Mouse (Mus musculus): ENCODE measurements at regions not wholly inside any gene's neighbourhood (a gene's known extent, or its start where the extent isn't known, plus 50 kb on each side); places are given as distances from the start of the nearest gene placed in this dataset.
A peak's percentile ranks its signal among the peaks of the same experiment; 100 is the strongest.

GRCm38 (mm10) chr13:44346636-44347035 lies 382.6 kb upstream of the Jarid2 start:
- no peak for DNase-seq (ENCODE audit: low read depth)

DNA sequence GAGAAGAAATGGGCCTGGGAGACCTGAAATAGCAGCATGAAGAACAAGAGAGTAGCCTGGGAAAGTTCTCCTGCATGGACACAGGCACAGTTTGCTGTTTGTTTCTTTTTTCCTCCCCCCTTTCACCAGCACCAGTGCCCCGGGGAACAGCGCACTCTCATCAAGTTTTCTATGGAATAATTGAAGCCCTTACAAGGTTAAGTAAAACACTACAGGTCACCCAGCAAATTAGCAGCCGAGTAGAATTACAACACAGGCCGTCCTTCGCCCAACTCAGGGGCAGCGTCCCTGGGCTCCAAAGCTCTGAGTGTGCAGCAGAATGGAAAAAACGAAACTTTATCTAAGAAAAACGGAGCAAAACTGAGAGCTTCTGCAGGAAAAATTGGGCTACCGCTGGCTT lies 381.6 kb upstream of the Jarid2 start:
- DNase-seq (ENCODE audit: low read depth), result no peak

- DNase-seq (ENCODE audit: low read depth), result no peak
These were observed 375.4 kb upstream of the Jarid2 start for GRCm38 (mm10) chr13:44353899-44354298.

- no peak for DNase-seq (ENCODE audit: low read depth)
These were observed 373.5 kb upstream of the Jarid2 start for GRCm38 (mm10) chr13:44355771-44356221.

GRCm38 (mm10) chr13:44356981-44357380 lies 372.3 kb upstream of the Jarid2 start:
- no peak for DNase-seq (ENCODE audit: low read depth)

- DNase-seq (ENCODE audit: low read depth), result no peak
These were observed 369.9 kb upstream of the Jarid2 start for GRCm38 (mm10) chr13:44359344-44359743.

GRCm38 (mm10) chr13:44360016-44360415 lies 369.3 kb upstream of the Jarid2 start:
- peak; percentile 45 for DNase-seq (ENCODE audit: low read depth)

DNA sequence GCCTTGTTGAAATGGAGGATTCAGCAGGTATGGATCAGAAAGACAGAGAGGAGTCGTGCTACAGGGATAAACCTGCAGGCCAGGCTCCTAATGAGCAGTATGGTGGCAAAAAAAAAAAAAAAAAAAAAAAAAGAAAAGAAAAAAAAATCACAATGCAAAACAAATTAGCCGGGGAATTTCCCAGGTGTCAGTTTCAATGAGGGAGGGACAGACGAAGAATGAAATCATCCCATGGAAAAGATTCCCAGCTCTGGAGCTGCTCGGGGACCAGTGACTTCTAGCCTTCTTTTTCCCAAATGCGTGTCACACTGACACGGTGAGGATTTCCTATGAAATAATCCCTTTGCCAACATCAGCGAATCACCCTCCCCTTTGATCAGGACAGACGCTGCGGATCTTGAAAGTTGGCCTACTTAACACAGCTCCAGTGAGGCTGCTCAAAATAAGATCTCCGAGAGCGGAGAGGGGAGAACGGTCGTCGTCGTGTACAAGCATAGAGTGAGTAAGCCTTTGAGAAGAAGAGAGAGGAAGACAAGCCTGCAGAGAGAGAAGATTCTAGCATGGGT lies 368.5 kb upstream of the Jarid2 start:
- no peak for DNase-seq (ENCODE audit: low read depth)

GRCm38 (mm10) chr13:44362293-44363005 lies 366.8 kb upstream of the Jarid2 start:
- DNase-seq (ENCODE audit: low read depth), result no peak

GRCm38 (mm10) chr13:44363016-44363415 lies 366.3 kb upstream of the Jarid2 start:
- no peak for DNase-seq (ENCODE audit: low read depth)

DNA sequence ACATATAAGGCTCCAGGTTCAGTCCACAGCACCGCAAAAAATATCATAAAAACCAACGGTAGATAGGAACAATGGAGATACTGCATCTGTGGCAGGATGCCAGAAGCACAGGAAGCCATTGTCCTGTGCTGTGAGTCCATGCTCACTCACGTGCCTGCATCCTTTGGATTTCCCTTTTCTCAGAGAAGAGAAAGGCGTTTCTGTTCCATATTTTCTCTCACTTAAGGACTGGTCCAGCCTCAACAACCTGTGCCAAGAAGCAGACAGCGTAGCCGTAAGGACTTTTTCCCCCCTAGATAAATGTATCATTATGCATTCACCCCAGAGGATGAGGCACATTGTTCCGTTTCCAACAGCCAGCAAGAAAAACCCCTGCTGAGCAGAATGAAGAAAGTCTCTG lies 360.0 kb upstream of the Jarid2 start:
- no peak for DNase-seq (ENCODE audit: low read depth)

DNA sequence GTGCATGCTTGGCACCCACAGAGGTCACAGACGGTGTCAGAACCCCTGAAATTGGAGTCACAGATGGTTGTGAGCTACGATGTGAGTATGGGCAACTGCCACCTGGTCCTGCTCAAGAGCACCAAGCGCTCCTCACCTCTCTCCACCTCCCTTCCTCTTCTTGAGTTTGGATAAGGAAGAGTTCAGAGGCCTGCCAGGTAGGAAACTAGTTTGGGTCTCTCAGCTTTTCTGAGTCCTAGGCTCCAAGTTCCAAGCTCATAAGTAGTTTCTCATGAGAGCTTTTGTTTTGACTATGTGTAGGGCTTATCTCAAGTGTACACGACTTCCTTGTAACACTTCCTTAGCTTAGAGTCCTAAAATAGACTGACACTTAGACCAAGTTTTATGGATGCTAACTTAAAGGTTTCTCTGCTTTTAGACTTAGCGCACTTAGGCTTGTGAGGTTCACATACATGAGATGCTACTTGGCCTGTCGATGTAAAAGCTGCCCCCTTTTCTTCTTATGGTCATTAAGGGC lies 356.9 kb upstream of the Jarid2 start:
- no peak for DNase-seq (ENCODE audit: low read depth)

DNA sequence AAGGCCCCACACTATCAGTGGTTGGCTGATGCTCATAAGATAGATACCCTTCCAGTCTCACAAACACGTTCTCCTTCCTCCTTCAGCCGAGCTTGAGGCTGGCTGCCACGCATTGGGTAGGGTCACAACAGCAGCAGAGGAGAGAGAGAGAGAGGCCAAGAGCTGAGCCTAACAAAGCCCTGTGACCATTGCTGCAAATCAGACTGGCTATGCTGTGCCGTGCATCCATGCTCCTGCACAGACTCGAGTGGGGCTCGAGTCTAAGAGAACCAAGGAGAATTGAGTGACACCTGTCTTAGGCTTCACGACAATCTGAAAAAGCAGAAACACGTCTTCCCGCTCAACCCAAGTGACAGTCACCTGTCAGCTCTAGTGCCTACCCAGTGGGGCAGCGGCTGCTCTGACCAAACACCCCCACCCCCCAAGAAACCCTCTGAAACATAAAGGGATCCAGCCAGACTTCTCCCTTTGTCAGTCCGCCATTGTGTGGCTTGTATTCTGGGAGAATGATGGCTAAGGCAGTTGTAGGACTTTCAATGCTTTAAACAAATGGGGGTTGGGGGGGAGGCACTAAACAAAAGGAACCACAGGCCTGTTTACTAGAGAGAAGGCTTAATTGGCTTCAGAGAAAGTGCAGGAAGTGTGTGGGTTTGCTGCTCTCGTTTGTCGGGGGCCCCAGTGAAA lies 353.7 kb upstream of the Jarid2 start:
- DNase-seq (ENCODE audit: low read depth), result peak; percentile 40

- no peak for DNase-seq (ENCODE audit: low read depth)
These were observed 353.1 kb upstream of the Jarid2 start for GRCm38 (mm10) chr13:44376160-44376488.

GRCm38 (mm10) chr13:44381721-44382450 lies 347.4 kb upstream of the Jarid2 start:
- no peak for DNase-seq (ENCODE audit: low read depth)

GRCm38 (mm10) chr13:44383322-44383721 lies 346.0 kb upstream of the Jarid2 start:
- no peak for DNase-seq (ENCODE audit: low read depth)

- no peak for DNase-seq (ENCODE audit: low read depth)
These were observed 342.5 kb upstream of the Jarid2 start for GRCm38 (mm10) chr13:44386767-44387166.

DNA sequence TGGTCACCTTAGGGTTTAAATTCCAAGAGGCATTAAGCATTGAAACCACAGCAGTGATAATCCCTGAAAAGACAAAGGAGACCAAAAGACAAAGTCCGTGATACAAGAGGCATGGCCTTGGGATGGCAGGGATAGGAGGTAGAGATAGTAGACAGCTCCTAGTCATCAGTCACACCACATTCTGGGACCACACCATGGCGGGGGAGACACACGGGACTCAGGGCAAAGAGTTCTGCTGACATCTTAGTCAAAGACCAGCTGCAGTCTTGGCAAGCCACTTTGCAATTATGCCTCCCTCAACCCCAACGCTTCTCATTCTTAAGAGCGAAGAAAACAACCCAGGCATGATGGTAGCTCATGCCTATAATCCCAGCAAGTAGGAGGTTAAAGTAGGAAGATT lies 339.6 kb upstream of the Jarid2 start:
- no peak for DNase-seq (ENCODE audit: low read depth)

- DNase-seq (ENCODE audit: low read depth), result no peak
These were observed 338.4 kb upstream of the Jarid2 start for GRCm38 (mm10) chr13:44390666-44391390.

DNA sequence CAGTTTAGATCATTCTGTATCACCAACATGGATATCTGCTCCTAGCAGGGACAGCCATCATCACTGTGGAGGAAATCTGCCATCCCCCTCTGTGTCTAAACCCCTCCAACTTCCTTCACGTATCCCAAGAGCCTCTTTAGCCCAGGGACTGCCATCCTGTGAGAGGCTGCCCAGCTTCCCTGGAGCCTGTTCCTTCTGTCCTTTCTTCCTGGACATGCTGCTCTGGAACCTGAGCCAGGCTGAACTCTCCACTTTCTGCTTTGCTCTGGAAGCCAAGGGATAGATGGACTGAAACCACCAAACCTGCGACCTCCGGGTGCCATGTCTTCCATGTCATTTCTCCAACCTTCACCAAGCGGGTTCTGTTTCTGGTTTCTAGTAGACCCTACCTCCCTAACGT lies 335.3 kb upstream of the Jarid2 start:
- DNase-seq (ENCODE audit: low read depth), result no peak

GRCm38 (mm10) chr13:44398613-44399369 lies 330.5 kb upstream of the Jarid2 start:
- DNase-seq (ENCODE audit: low read depth), result no peak

Measured in induced T-regulatory cell, adult 2 months (primary cell).